Mouse (Mus musculus): ENCODE results near the gene Macrod2. TPM values are rescaled to one million over a fixed set of nuclear protein-coding genes. Genes with fewer than 3 reads are reported as not detected.

Macrod2 gene
- polyA plus RNA-seq, 1 experiment from 2014 or later, result 45.9 TPM

GRCm38 (mm10) chr2:142407341-142407740 is 2012.2 kb downstream of the Macrod2 start:
- Histone ChIP-seq H3K9ac (ENCODE audit: low read length) (no peak overlapping the region), H3K27me3 (ENCODE audit: control insufficient read depth, insufficient read depth, low read length) (no peaks in the 10 kb centered on the region), H3K36me3 (ENCODE audit: control insufficient read depth, insufficient read depth, low read length) (no peaks in the 10 kb centered on the region), H3K9me3 (ENCODE audit: control insufficient read depth, low read length) (no peaks in the 10 kb centered on the region), H3K4me3 (ENCODE audit: low read depth, low read length) (no peak overlapping the region), H3K4me1 (ENCODE audit: control insufficient read depth, insufficient read depth, low read length) (no peaks in the 10 kb centered on the region), H3K4me2 (no peak overlapping the region), H3K27ac (ENCODE audit: low read depth, low read length) (no peak overlapping the region)
- ATAC-seq (ENCODE audit: low FRiP score) (no peak), DNase-seq (ENCODE audit: low spot score, missing footprints) (no peak)

GRCm38 (mm10) chr2:142410124-142410523 is 2015.0 kb downstream of the Macrod2 start:
- H3K36me3 ChIP-seq (ENCODE audit: control insufficient read depth, insufficient read depth, low read length), result no peaks in the 10 kb centered on the region

DNA sequence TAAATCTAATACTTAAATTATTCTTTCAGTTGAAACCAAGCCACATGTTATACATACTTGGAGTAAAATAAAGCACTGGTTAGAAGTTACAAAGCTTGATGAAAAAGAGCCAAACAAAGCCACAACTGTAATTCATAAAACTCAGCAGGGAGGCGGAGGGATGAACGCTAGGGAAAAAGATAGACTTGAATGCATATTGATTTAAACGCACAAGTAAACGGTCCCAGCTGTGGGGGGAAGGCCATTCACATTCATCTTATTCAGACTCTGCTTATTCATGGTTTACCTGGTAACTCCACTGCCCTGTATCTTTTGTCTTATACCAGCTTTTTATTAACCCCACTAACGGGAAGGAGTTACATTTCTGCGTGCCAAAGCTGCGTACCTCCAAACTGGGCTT is 2038.0 kb downstream of the Macrod2 start:
- H3K27me3 ChIP-seq (ENCODE audit: control insufficient read depth, insufficient read depth, low read length), result no peaks in the 10 kb centered on the region
- DNase-seq (ENCODE audit: low spot score, missing footprints) (peak; percentile 81), ATAC-seq (ENCODE audit: low FRiP score) (no peak)
- H3K4me1 ChIP-seq (ENCODE audit: control insufficient read depth, insufficient read depth, low read length), result no peaks in the 10 kb centered on the region
- WGBS, result 73% methylated on average over 7 of the region's 7 CpGs
- no peak overlapping the region for H3K4me2 ChIP-seq
- H3K36me3 ChIP-seq (ENCODE audit: control insufficient read depth, insufficient read depth, low read length), result no peaks in the 10 kb centered on the region
- no peak overlapping the region for H3K4me3 ChIP-seq (ENCODE audit: low read depth, low read length)
- no peaks in the 10 kb centered on the region for H3K9me3 ChIP-seq (ENCODE audit: control insufficient read depth, low read length)
- H3K9ac ChIP-seq (ENCODE audit: low read length), result no peak overlapping the region
- no peak overlapping the region for H3K27ac ChIP-seq (ENCODE audit: low read depth, low read length)

More at GRCm38 (mm10) chr2:142410124-142410523, 2015.0 kb downstream of the Macrod2 start:
- H3K4me2 ChIP-seq, result no peak overlapping the region
- ATAC-seq (ENCODE audit: low FRiP score) (no peak), DNase-seq (ENCODE audit: low spot score, missing footprints) (peak; percentile 35)
- H3K27me3 ChIP-seq (ENCODE audit: control insufficient read depth, insufficient read depth, low read length), result no peaks in the 10 kb centered on the region
- no peaks in the 10 kb centered on the region for H3K4me1 ChIP-seq (ENCODE audit: control insufficient read depth, insufficient read depth, low read length)
- H3K9me3 ChIP-seq (ENCODE audit: control insufficient read depth, low read length), result no peaks in the 10 kb centered on the region
- H3K4me3 ChIP-seq (ENCODE audit: low read depth, low read length), result no peak overlapping the region
- H3K9ac ChIP-seq (ENCODE audit: low read length), result no peak overlapping the region
- no peak overlapping the region for H3K27ac ChIP-seq (ENCODE audit: low read depth, low read length)

GRCm38 (mm10) chr2:142434731-142435130 is 2039.6 kb downstream of the Macrod2 start:
- Histone ChIP-seq H3K4me1 (ENCODE audit: control insufficient read depth, insufficient read depth, low read length) (no peaks in the 10 kb centered on the region), H3K27ac (ENCODE audit: low read depth, low read length) (no peak overlapping the region), H3K4me3 (ENCODE audit: low read depth, low read length) (no peak overlapping the region), H3K36me3 (ENCODE audit: control insufficient read depth, insufficient read depth, low read length) (no peaks in the 10 kb centered on the region), H3K9me3 (ENCODE audit: control insufficient read depth, low read length) (no peaks in the 10 kb centered on the region), H3K4me2 (no peak overlapping the region), H3K9ac (ENCODE audit: low read length) (no peak overlapping the region), H3K27me3 (ENCODE audit: control insufficient read depth, insufficient read depth, low read length) (no peaks in the 10 kb centered on the region)
- no peak for ATAC-seq (ENCODE audit: low FRiP score)
- 91% methylated on average over 4 of the region's 4 CpGs for WGBS
- DNase-seq (ENCODE audit: low spot score, missing footprints), result peak; percentile 70

DNA sequence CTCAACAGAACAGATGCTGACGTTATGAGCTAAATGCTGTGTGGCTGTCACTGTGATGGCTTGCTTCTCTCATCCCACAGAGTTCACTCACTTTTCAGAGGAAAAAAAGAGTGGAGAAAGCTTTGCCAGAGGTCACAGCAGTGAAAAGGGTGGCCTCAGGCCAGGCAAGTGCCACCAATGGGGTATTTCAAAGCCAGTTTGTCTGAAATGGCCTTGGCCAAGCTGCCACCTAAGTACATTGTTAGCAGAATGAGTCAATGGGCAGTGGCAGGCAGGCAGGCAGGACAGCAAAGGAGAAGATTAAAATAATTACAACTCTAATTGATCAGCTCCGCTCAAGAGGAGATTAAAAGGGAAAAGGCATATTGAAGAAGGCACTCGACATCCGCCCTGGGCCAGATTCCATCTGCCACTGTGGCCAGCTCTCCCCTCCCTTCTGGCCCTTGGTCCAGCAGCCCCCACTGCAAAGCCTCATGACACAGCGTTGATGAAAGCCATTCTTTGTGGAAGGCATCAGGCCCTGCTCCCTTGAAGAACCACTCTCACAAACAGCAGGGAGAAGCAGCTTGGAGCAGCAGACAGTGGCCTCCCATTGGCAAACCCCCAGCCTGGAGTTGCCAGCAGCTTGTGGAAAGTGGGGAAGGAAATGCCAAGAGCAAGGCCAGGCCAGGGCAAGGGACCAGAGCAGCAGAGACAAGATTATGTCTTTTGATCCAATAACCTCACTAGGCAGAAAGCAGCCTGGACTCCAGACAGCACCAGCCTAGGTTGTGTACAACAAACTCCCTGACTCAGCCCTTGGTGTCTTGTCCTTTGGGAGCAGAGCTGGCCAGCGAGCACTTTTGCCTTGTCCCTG is 2042.7 kb downstream of the Macrod2 start:
- Histone ChIP-seq H3K27me3 (ENCODE audit: control insufficient read depth, insufficient read depth, low read length) (no peaks in the 10 kb centered on the region), H3K9ac (ENCODE audit: low read length) (no peak overlapping the region), H3K9me3 (ENCODE audit: control insufficient read depth, low read length) (0 out of 2 replicates have a peak, but pooled peaks cover 2% of the 10 kb centered on the region), H3K4me2 (no peak overlapping the region), H3K4me3 (ENCODE audit: low read depth, low read length) (no peak overlapping the region), H3K27ac (ENCODE audit: low read depth, low read length) (no peak overlapping the region), H3K36me3 (ENCODE audit: control insufficient read depth, insufficient read depth, low read length) (no peaks in the 10 kb centered on the region), H3K4me1 (ENCODE audit: control insufficient read depth, insufficient read depth, low read length) (no peaks in the 10 kb centered on the region)
- WGBS, result 47% methylated on average over 6 of the region's 6 CpGs
- DNase-seq (ENCODE audit: low spot score, missing footprints), result peak; percentile 85
- peak; percentile 82 for ATAC-seq (ENCODE audit: low FRiP score)

Other genes starting within 250 kb of the Macrod2 start
- not detected in 2 replicates for gene Gm17374, start 243.3 kb upstream of the Macrod2 start, polyA plus RNA-seq (2014; fragmentation: Nextera tagmentation; extraction: Ambion mirVana)
- gene Esf1, start 224.7 kb upstream of the Macrod2 start, polyA plus RNA-seq (2014; fragmentation: Nextera tagmentation; extraction: Ambion mirVana), result 29.1 and 34.3 TPM in 2 replicates
- 32.3 and 32.4 TPM in 2 replicates for gene Ndufaf5, start 224.7 kb upstream of the Macrod2 start, polyA plus RNA-seq (2014; fragmentation: Nextera tagmentation; extraction: Ambion mirVana)
- not detected in 2 replicates for gene Sel1l2, start 5.6 kb upstream of the Macrod2 start, polyA plus RNA-seq (2014; fragmentation: Nextera tagmentation; extraction: Ambion mirVana)